Mouse (Mus musculus) layer of hippocampus, adult 18-20 months (tissue): ENCODE data around the gene Olfr461. TPM values are rescaled to one million over a fixed set of nuclear protein-coding genes. Genes with fewer than 3 reads are reported as not detected.
"Not testable (repeated sequence)": the region's sequence is repeated elsewhere in the genome, so short reads cannot be mapped to it uniquely, and the experiment has no call there.

Source experiments
- DNase-seq, 2 experiments: peaks; one replicate each; pipeline ENCODE4 v3.0.0; 2022; ENCODE audit warnings: low spot score in 2 of 2
- long read RNA-seq: library from polyadenylated mRNA; stranded (forward); transcript quantifications from one replicate; pipeline ENCODE4 v2.0.0, GENCODE M21; 2021
- total RNA-seq, 2 experiments: library from RNA; stranded (reverse); gene quantifications; 2 replicates each; pipeline ENCODE4 v1.2.3; 2021

The Olfr461 gene
- not detected for total RNA-seq
- long read RNA-seq = 0 reads

DNA sequence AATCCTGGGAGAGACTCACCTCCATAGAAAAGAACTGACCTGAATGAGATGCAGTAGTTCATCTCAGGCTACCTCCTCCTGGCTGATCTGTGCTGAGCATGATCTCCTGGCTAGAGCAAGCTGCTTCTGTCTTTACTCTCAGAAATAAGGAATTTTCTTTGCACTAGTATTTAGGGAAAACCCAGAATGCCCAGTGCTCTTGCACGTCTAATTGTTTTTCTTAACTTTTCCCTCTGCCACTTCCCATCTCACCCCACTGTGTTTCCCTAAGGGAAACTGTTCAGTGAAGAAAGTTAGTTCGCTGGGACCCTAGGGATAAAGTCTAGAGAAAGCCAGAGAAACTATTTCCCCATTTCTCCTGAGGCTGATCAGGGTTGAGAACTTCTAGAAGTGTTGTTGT, at the start of gene Olfr461:
Gene Olfr461 (minus strand): TSS at position 101 of the 400 bp plus-strand sequence.
- DNase-seq = no peak

DNA sequence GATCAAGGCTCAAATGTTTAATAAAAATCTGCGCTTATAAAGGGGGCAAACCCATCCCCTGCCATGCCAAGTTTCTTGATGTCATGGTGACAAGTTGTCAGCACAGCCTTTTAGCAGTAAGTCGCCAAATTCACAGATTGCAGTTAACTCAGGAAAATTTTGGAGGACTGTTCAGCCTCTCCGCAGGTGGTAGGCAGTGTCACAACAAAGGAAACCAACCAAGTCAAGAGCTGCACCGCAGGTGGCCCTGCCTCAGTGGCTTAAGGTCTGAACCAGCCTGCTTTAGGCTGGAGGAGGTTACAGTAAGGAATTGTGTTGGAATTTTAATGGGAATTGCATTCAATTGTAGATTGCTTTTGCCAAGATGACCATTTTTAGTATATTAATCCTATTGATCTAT, 43.7 kb upstream of the Olfr461 start:
- DNase-seq = not testable (repeated sequence)

DNA sequence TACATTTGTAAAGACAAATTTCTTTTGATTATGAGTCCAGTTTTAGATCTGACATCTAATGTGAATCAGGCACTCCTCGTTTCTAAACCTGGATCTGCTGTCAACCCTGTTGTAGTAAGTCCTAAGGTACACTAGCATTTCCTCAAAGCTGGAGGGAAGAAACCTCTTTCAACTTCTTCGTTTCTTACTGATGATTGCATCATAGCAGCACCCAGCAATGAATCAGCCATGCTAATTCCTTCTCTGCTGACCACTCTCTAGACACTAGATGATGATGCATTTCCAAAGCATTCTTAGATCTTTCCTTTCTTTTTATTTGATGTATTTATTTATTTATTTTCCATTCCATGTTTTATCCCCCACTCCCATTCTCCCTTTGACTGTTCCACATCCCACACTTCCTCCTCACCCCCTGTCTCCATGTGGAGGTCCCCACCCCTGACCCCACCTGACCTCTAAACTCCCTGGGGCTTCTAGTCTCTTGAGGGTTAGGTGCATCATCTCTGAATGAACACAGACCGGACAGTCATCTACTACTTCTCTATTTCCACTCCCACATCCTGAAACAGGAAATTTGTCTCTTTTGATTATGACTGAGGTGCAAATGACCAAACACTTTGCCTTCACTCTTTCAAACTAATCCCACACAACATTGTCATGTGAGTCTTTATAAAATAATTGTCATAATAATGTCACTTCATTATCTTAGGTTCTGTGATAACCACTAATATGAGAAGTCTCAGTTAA, 40.1 kb upstream of the Olfr461 start:
- no peak for DNase-seq

DNA sequence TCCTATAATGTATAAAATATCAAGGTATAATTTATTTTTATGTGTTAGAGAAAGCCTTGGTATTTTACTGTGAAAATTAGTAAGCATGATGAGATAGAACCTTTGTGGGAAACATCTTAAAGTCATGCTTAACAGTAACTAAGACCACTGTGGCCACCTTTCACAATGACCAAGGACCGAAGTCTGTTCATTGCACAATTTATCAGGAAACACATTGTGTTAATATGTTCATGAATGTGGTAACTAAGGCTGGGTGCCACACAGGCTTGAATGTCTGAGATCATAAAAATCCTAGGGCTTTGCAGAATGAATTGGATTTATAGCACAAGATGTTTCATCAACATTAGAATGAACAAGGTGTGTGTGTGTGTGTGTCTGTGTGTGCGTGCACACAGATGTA, 33.5 kb upstream of the Olfr461 start:
- DNase-seq = no peak

DNA sequence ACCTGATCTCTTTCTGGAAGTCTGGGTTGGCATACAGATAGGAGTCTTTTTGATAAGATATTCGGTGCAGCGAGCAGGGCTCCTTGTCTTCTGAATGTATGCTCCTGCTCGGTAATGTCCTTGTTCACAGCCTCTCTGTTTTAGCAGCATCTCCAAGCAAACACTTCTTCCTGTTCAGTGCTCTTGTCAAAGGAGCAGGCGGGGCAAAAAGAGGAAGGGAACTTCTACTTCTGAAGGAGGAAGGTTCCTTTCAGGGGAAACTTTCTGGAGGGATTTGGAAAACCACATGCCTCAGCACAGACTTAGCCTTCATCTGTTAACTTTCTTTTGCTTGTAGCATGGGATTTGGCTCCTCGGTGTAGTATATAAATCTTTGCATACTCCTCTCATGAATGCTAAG, 30.8 kb upstream of the Olfr461 start, which contains the start of gene Clec5a:
Gene Clec5a (minus strand): TSS at position 177 of the 400 bp plus-strand sequence.
- no peak for DNase-seq

DNA sequence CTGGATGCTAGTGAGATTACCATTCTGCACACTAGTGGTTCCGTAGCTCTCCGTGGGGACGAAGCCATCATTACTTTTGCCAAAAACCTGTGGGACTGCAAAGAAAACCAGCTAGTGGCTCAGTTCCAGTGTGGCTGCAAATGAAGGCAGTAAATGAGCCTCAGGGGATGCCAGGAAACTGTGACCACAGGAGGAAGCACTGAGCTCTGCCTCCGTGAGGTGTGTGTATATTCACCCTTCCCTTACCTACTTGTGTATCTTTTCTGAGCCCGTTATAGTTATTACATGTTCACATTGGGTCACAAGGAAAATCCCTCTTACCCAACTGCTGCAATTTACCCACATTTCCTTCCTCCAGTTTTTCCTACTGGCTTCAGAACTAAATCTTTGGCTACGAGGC, 29.5 kb upstream of the Olfr461 start:
- no peak for DNase-seq

- DNase-seq = no peak
Observed at GRCm38 (mm10) chr6:40576305-40576704, 21.5 kb upstream of the Olfr461 start.

- DNase-seq = no peak
Observed at GRCm38 (mm10) chr6:40573618-40574017, 18.8 kb upstream of the Olfr461 start.

- DNase-seq = no peak
Observed at GRCm38 (mm10) chr6:40569187-40569586, 14.3 kb upstream of the Olfr461 start, which contains the start of gene Olfr460. Gene Olfr460 (plus strand): TSS chr6:40569487.

DNA sequence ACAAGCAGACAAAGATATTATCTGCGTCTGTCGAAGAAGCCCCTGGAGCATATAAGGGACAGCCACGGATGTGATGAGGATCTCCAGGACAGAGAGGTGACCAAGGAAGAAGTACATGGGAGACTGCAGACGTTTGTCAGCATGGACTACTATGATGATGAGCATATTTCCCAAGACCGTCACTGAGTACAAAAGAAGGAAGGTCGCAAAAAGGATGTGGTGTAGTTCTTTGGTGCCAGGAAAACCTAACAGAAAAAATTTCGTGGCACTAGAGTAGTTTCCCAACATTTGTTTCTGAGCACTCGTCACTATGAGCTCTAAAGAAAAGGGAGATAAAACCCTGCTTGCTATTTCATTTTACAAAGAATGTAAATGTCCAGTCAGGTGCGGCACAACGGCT, 10.2 kb downstream of the Olfr461 start:
- DNase-seq = no peak

GRCm38 (mm10) chr6:40519408-40519807, 35.4 kb downstream of the Olfr461 start, which contains the start of gene Prss37:
Gene Prss37 (minus strand): TSS chr6:40519508.
- DNase-seq = no peak

- DNase-seq = no peak
Observed at GRCm38 (mm10) chr6:40493229-40493628, 61.6 kb downstream of the Olfr461 start, which contains the start of gene Tas2r108. Gene Tas2r108 (plus strand): TSS chr6:40493529.

Other genes starting within 250 kb of the Olfr461 start
- 10 to 100 TPM; 41.1 to 43.6 TPM for gene Agk, start 229.9 kb downstream of the Olfr461 start, total RNA-seq
- 10 to 100 TPM; 48.2 to 49.6 TPM for gene E330009J07Rik, start 118.9 kb downstream of the Olfr461 start, total RNA-seq
- not detected for gene Wee2, start 116.0 kb downstream of the Olfr461 start, total RNA-seq
- 10 to 100 TPM; 29.9 to 30.0 TPM for gene Ssbp1, start 83.7 kb downstream of the Olfr461 start, total RNA-seq
- not detected for gene Tas2r137, start 63.8 kb downstream of the Olfr461 start, total RNA-seq
- gene Tas2r108, start 61.5 kb downstream of the Olfr461 start, total RNA-seq = not detected
- not detected for gene Prss37, start 35.5 kb downstream of the Olfr461 start, total RNA-seq
- gene Olfr460, start 14.4 kb upstream of the Olfr461 start, total RNA-seq = not detected
- 1 to 10 TPM in 1 of 2 experiments, under 1 TPM in 1; 0.99 to 1.4 TPM for gene Clec5a, start 30.8 kb upstream of the Olfr461 start, total RNA-seq
- gene Tas2r138, start 58.3 kb upstream of the Olfr461 start, total RNA-seq = not detected
- gene Mgam, start 73.8 kb upstream of the Olfr461 start, total RNA-seq = not detected